Mouse (Mus musculus): Measurements from ENCODE around the gene Plod3.
A peak's percentile ranks its signal among the peaks of the same experiment; 100 is the strongest.

Gene Plod3

DNA sequence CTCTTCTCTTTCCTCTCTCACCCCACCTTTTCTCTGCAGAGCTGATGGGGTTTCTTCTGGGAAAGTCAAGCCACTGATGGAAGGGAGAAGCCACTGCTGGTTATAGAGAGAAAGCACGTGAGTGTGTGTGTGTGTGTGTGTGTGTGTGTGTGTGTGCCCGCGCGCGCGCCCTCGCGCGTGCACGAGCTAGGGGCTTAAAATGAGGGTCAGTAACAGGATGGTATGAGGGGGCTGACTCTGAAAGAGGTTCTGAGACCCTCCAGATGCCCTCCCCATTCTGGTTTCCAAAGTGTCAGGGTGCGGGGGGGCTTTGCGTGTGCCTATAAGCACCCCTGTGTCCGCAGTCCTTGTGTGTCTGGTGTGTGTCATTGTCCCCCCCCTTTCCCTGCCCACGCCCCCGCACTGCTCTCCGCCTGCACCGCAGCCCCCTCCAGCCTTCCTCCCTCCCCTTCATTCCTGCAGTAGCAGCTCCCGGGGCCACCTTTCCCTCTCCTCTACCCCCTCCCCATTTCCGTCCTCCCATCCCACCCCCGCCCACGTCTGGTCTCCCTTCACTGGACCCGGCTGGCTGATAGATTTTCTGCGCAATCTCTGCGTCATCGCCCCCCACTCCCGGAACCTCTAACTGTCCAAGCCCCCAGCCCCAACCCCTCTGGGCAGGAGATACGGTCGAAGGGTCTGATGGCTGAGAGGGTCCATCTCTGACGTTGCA lies 41.9 kb downstream of the Plod3 start:
- DNase-seq = no peak

GRCm38 (mm10) chr5:137029273-137029585 lies 42.4 kb downstream of the Plod3 start:
- no peak for DNase-seq

GRCm38 (mm10) chr5:137029643-137030415 lies 43.0 kb downstream of the Plod3 start:
- DNase-seq = peak; percentile 97

DNA sequence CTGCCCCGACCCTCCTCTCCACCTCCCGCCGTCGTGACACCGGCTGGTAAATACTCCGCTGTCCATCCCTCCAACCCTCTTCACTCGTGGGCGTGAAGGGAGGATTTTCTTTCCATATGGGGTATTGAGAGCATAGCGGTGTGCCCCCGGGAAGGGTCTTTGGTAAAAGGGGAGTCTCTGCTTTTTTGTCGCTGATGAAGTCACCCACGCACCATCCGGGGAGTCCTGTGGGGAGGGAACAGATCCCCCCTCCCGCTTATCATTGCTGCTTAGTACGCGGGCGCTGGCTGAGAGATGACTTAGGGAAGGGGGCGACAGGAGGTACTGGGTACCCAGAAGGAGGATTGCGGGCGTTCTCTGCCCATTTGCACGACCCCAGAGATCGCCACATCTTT lies 43.6 kb downstream of the Plod3 start:
- DNase-seq = no peak

DNA sequence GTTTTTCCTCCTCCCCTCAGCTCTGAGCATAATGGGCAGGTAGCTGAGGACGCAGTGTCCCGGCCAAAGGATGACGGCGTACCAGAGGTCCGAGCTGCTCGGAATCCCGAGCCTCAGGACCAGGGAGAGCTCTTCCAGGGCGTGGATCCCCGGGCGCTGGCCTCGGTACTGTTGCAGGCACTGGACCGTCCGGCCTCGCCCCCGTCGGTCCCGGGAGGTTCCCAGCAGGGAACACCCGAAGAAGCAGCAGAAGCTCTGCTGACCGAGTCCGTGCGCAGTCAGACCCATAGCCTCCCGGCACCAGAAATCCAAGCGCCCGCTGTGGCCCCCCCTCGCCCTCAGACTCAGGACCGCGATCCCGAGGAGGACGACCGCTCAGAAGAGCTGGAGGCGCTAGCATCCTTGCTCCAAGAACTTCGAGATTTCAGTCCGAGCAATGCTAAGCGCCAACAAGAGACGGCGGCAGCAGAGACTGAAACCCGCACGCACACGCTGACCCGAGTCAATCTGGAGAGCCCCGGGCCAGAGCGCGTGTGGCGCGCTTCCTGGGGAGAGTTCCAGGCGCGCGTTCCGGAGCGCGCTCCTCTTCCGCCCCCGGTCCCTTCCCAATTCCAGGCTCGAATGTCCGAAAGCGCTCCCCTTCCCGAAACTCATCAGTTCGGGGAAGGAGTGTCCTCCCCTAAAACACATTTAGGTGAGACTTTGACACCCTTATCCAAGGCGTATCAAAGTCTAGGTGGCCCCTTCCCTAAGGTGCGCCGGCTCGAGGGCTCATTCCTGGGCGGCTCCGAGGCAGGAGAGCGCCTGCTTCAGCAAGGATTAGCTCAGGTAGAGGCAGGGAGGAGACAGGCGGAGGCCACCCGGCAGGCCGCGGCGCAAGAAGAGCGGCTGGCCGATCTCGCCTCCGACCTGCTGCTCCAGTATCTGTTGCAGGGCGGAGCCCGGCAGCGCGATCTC lies 44.5 kb downstream of the Plod3 start:
- DNase-seq = peak; percentile 13

GRCm38 (mm10) chr5:137032033-137032421 lies 45.2 kb downstream of the Plod3 start:
- DNase-seq = no peak

- peak; percentile 95 for DNase-seq
Measured at GRCm38 (mm10) chr5:137032641-137033074, 45.8 kb downstream of the Plod3 start.

- no peak for DNase-seq
Measured at GRCm38 (mm10) chr5:137036211-137036610, 49.4 kb downstream of the Plod3 start.

DNA sequence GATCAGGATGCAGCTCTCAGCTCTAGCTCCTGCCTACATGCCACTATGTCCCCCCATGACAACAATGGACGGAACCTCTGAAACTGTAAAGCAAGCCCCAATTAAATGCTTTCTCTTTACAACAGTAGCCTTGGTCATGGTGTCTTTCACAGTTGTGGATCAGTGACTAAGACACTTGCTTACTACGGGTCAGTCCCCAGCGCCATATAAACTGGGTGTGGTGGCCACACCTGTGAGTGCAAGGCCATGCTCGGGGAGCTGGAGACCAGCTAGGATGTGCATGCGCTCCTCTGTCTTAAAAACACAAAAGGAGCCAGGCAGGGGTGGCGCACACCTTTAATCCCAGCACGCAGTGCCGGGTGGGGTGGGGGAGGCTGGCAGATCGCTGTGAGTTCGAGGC lies 52.6 kb downstream of the Plod3 start:
- no peak for DNase-seq

DNA sequence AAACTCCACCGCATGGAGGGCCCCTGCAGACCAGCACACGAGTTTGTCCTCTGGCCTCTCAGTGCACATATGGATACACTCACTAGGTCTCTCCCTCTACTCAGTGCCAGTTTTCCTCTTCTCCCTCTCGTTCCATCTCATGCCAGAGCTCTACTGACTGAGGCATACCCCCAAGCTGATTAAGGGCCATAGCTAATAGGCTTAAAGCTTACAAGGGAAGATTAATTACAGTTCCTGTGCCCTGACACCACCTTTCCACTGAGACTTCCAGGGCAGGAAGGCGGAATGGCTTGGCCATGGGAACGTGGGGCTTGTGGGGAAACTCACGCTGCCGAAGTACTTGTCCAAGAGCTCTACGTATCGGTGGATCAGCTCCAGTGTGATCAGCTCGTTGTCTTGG lies 54.6 kb downstream of the Plod3 start:
- DNase-seq = no peak

GRCm38 (mm10) chr5:137043997-137044396 lies 57.2 kb downstream of the Plod3 start:
- DNase-seq = no peak

DNA sequence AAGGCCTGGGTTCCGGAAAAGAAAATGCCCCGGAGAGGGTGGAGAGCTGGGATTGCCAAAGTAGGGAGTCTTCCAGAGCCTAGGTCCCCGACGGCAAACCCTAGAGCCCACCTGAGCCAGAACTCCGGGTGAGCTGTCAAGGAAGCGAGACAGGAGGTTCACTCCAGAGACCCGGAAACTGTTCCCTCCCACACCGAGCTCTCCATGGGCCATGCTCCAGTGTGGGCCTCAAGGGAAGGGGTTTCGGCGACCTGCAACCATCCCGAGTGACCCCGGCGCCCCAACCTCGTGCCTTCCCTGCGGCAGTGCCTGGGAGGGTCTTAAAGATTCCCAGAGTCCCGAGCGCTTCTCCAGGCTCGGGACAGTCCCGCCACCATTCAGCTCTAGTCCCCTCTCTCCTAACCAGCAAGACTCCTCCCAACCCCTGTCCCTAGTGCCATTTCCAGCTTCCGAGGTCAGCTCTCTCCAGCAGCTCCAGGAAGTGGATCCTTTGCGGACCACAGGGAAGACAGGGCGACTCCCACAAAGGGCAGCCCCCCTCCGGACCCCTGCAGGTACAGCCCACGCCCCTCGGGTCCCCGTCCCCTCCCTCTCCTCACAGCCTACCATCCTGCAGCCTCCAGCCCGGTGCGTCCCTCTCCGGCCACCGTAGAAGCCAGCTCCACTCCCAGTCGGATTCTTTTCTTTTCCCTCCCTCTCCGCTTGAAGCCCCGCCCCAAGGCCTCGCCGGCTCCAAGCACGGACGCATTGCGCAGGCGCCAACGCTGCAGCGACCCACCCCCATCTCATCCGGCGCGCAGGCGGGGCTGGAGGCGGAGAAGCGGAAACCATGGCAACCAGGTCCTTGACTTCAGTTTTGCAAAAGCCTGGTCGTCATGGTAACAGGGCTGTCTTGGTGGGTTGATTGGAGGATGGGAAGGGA lies 58.8 kb downstream of the Plod3 start, which contains the start of gene Ap1s1:
TSS of gene Ap1s1 (minus strand) at position 734 of the 922 bp plus-strand sequence.
- DNase-seq = peak; percentile 96

Data from lung, postnatal 36 days (tissue).